Mouse (Mus musculus) myocyte (in vitro differentiated cells): ENCODE measurements around the gene Tmem210. TPM values are rescaled to one million over a fixed set of nuclear protein-coding genes. Genes with fewer than 3 reads are reported as not detected.

ENCODE experiments used
- H3K27me3 ChIP-seq: one replicate; pipeline ENCODE4 v1.6.1; 2011; ENCODE audit not compliant: control insufficient read depth, insufficient read depth, insufficient read length
- H3K36me3 ChIP-seq: one replicate; pipeline ENCODE4 v1.6.1; 2011; ENCODE audit not compliant: control insufficient read depth, insufficient read depth
- H3K4me2 ChIP-seq: one replicate; pipeline ENCODE4 v1.6.1; 2011; ENCODE audit warnings: low read depth, control low read depth
- H3K4me3 ChIP-seq: one replicate; pipeline ENCODE4 v1.5.1; 2011; ENCODE audit warnings: mild to moderate bottlenecking, control low read depth, moderate library complexity
- H3K79me2 ChIP-seq: one replicate; pipeline ENCODE4 v1.6.1; 2011; ENCODE audit not compliant: control insufficient read depth, insufficient read depth
- H3ac ChIP-seq: one replicate; pipeline ENCODE4 v1.6.1; 2011; ENCODE audit not compliant: control insufficient read depth, insufficient read length
- CEBPB ChIP-seq: IDR thresholded peaks from 2 replicates; pipeline ENCODE4 v1.6.1; 2011; ENCODE audit warnings: mild to moderate bottlenecking, moderate library complexity; ENCODE audit not compliant: poor library complexity, insufficient read depth, severe bottlenecking
- E2F4 ChIP-seq: IDR thresholded peaks from one replicate; pipeline ENCODE4 v1.6.1; 2011; ENCODE audit warnings: mild to moderate bottlenecking, control low read depth, moderate library complexity; ENCODE audit not compliant: insufficient read depth
- MAX ChIP-seq: IDR thresholded peaks from one replicate; pipeline ENCODE4 v1.6.1; 2011; ENCODE audit warnings: low read depth, mild to moderate bottlenecking, control low read depth
- MYOD1 ChIP-seq, 3 experiments: IDR thresholded peaks; one replicate each; pipeline ENCODE4 v1.6.1; 2011; ENCODE audit warnings: control low read depth in 2 of 3, low read depth in 2 of 3, mild to moderate bottlenecking in 2 of 3, moderate library complexity in 1 of 3; ENCODE audit not compliant: insufficient read length in 2 of 3, control insufficient read depth in 1 of 3
- MYOG ChIP-seq, 3 experiments: IDR thresholded peaks; one replicate each; pipeline ENCODE4 v1.6.1; 2011; ENCODE audit warnings: control low read depth in 2 of 3, low read depth in 2 of 3, mild to moderate bottlenecking in 2 of 3; ENCODE audit not compliant: insufficient read length in 2 of 3, control insufficient read depth in 1 of 3, insufficient read depth in 1 of 3
- POLR2A ChIP-seq: IDR thresholded peaks from one replicate; pipeline ENCODE4 v1.6.1; 2011; ENCODE audit warnings: low read depth, mild to moderate bottlenecking, control low read depth, moderate library complexity; ENCODE audit not compliant: insufficient read length
- POLR2AphosphoS2 ChIP-seq: IDR thresholded peaks from one replicate; pipeline ENCODE4 v1.6.1; 2011; ENCODE audit warnings: low read depth, control low read depth; ENCODE audit not compliant: insufficient read length
- REST ChIP-seq: IDR thresholded peaks from one replicate; pipeline ENCODE4 v1.6.1; 2011; ENCODE audit warnings: mild to moderate bottlenecking, control low read depth, moderate library complexity; ENCODE audit not compliant: insufficient read depth, insufficient read length
- SRF ChIP-seq: IDR thresholded peaks from one replicate; pipeline ENCODE4 v1.6.1; 2011; ENCODE audit warnings: low read depth; ENCODE audit not compliant: control insufficient read depth, insufficient read length
- TCF12 ChIP-seq: IDR thresholded peaks from one replicate; pipeline ENCODE4 v1.6.1; 2011; ENCODE audit warnings: mild to moderate bottlenecking, control low read depth; ENCODE audit not compliant: poor library complexity, insufficient read depth, severe bottlenecking
- TCF3 ChIP-seq: IDR thresholded peaks from one replicate; pipeline ENCODE4 v1.6.1; 2011; ENCODE audit warnings: low read depth, control low read depth; ENCODE audit not compliant: insufficient read length
- USF1 ChIP-seq: IDR thresholded peaks from one replicate; pipeline ENCODE4 v1.6.1; 2011; ENCODE audit warnings: low read depth, mild to moderate bottlenecking, control low read depth, moderate library complexity
- polyA plus RNA-seq: library from polyadenylated mRNA; unstranded; fragments of >200 nt; fragmentation: generic; extraction: Trizol; gene quantifications from one replicate; pipeline ENCODE4 v1.2.1, GENCODE M21; 2012; ENCODE audit warnings: missing spikeins

Tmem210 gene
- polyA plus RNA-seq, 1 experiment: 0.40 TPM

DNA sequence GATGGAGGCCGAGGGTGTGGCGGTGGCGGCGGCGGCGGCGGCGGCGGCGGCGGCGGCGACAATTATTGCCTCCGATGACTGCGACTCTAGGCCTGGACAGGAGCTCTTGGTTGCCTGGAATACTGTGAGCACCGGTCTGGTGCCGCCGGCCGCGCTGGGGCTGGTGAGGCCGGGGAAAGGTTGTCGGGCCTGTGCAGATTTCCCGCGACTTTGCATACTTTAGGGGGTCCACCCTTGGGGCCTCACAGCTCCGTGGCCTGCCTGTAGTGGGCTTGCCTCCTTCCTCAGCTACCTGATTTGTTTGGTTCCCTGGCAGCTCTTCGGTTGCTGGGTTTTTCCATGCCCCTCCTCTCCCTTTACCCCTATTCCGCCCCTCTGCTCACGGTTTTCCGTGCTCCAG is 15.4 kb upstream of the Tmem210 start:
- Histone ChIP-seq H3K79me2 (peaks cover 45% of the 10 kb centered on the region), H3ac (peak overlapping the region; percentile 52), H3K4me3 (peak overlapping the region; percentile 90), H3K27me3 (no peaks in the 10 kb centered on the region), H3K36me3 (peaks cover 12% of the 10 kb centered on the region), H3K4me2 (peak overlapping the region; percentile 81)
- TF ChIP-seq CEBPB (no peak), USF1 (no peak), E2F4 (no peak)

- H3ac ChIP-seq: peak overlapping the region; percentile 52
- H3K4me2 ChIP-seq: peak overlapping the region; percentile 81
- H3K4me3 ChIP-seq: peak overlapping the region; percentile 90
- H3K27me3 ChIP-seq: no peaks in the 10 kb centered on the region
- TF ChIP-seq MYOG (IDR thresholded peaks at IDR 0.05; ENCODE audit: control insufficient read depth in 1 of 3, insufficient read depth in 1 of 3, insufficient read length in 2 of 3, low read depth in 2 of 3) (no peak), MYOD1 (IDR thresholded peaks at IDR 0.05; ENCODE audit: control insufficient read depth in 1 of 3, insufficient read length in 2 of 3, low read depth in 2 of 3) (no peak), E2F4 (no peak), POLR2A (no peak), CEBPB (no peak), TCF12 (no peak), MAX (no peak), REST (no peak), TCF3 (no peak)
- H3K36me3 ChIP-seq: peaks cover 17% of the 10 kb centered on the region
- peaks cover 45% of the 10 kb centered on the region for H3K79me2 ChIP-seq
Measured at GRCm38 (mm10) chr2:25273010-25273409, 14.9 kb upstream of the Tmem210 start.

GRCm38 (mm10) chr2:25278928-25279882 is 8.7 kb upstream of the Tmem210 start:
- Histone ChIP-seq H3K36me3 (peaks cover 47% of the 10 kb centered on the region), H3K4me3 (no peak overlapping the region), H3K27me3 (no peaks in the 10 kb centered on the region), H3K4me2 (no peak overlapping the region), H3K79me2 (peaks cover 8% of the 10 kb centered on the region), H3ac (no peak overlapping the region)
- no peak for TF ChIP-seq SRF
- TF ChIP-seq POLR2AphosphoS2: no peak
- no peak for TF ChIP-seq TCF3
- no peak for TF ChIP-seq MYOG (IDR thresholded peaks at IDR 0.05; ENCODE audit: control insufficient read depth in 1 of 3, insufficient read depth in 1 of 3, insufficient read length in 2 of 3, low read depth in 2 of 3)
- no peak for TF ChIP-seq POLR2A
- TF ChIP-seq TCF12: no peak
- no peak for TF ChIP-seq REST

DNA sequence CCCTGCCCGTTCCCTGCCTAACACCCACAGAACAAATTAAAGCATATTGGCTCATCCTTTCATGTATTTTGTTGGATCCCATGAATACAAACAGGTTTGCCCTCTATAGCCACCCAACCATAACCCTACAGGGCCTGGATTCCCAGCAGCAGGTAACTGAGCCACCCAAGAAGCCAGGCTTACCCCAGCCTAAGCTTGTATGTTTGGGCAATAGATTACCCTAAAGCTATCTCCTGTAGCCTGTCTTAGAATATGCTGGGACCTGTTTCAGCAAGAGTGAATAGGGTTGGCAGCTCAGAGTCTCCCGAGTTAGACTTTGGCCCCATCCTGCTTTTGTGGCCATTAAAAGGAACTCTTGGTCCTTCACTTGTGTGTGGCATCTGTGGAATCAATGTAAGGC is 2.4 kb upstream of the Tmem210 start:
- Histone ChIP-seq H3K27me3 (peaks cover 9% of the 10 kb centered on the region), H3K4me3 (no peak overlapping the region)
- TF ChIP-seq MYOG (IDR thresholded peaks at IDR 0.05; ENCODE audit: control insufficient read depth in 1 of 3, insufficient read depth in 1 of 3, insufficient read length in 2 of 3, low read depth in 2 of 3): no peak
- no peak for TF ChIP-seq SRF
- TF ChIP-seq TCF12: no peak
- no peak for TF ChIP-seq E2F4
- no peak for TF ChIP-seq MYOD1 (IDR thresholded peaks at IDR 0.05; ENCODE audit: control insufficient read depth in 1 of 3, insufficient read length in 2 of 3, low read depth in 2 of 3)
- no peak for TF ChIP-seq MAX
- no peak for TF ChIP-seq CEBPB
- TF ChIP-seq REST: no peak
- no peak for TF ChIP-seq USF1
- TF ChIP-seq POLR2AphosphoS2: no peak
- TF ChIP-seq POLR2A: no peak

GRCm38 (mm10) chr2:25286314-25286713 is 1.6 kb upstream of the Tmem210 start:
- no peak overlapping the region for H3K4me3 ChIP-seq
- no peak overlapping the region for H3K4me2 ChIP-seq
- TF ChIP-seq MYOG (IDR thresholded peaks at IDR 0.05; ENCODE audit: control insufficient read depth in 1 of 3, insufficient read depth in 1 of 3, insufficient read length in 2 of 3, low read depth in 2 of 3) (peak in 1 of 3 experiments; percentile 45), E2F4 (no peak)
- H3K79me2 ChIP-seq: no peaks in the 10 kb centered on the region
- H3K27me3 ChIP-seq: peaks cover 17% of the 10 kb centered on the region
- H3ac ChIP-seq: no peak overlapping the region
- H3K36me3 ChIP-seq: peaks cover 27% of the 10 kb centered on the region

More for the DNA sequence above, 2.4 kb upstream of the Tmem210 start:
- H3K4me2 ChIP-seq: no peak overlapping the region
- H3K79me2 ChIP-seq: no peaks in the 10 kb centered on the region
- H3K36me3 ChIP-seq: peaks cover 27% of the 10 kb centered on the region
- no peak overlapping the region for H3ac ChIP-seq
